Mouse (Mus musculus): ENCODE results near the gene Olfr1202. TPM values are rescaled to one million over a fixed set of nuclear protein-coding genes. Genes with fewer than 3 reads are reported as not detected.

Gene Olfr1202
- polyA plus RNA-seq (2016; fragmentation: Nextera tagmentation; extraction: Ambion mirVana), result not detected in 2 replicates

DNA sequence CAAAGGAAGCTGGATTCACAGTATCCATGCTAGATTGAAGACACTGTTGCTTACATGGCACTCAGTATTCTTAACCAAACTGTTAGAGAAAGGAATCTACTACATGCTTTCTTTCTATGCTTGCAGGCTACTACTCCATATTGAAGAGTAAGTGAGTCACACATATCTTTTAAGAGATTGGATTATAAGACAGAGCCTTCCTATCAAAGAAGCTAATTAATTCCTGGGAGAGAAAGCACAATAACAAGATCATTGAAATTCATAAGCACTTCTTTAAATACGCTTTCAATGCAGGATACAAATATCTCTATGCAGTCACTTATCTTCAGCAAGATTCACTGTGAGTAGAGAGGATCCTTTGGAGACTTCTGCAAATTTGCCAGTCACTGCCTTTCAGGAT lies at the start of gene Olfr1202:
Gene Olfr1202 (plus strand): TSS at position 301 of the 400 bp plus-strand sequence.
- 95% methylated on average over 1 of the region's 1 CpGs for WGBS
- Histone ChIP-seq H3K4me1 (no peaks in the 10 kb centered on the region), H3K36me3 (no peaks in the 10 kb centered on the region), H3K4me2 (replicated peaks) (no peak within 1 kb of the TSS), H3K9me3 (replicated peaks) (no peaks in the 10 kb centered on the region), H3K27me3 (no peaks in the 10 kb centered on the region), H3K4me3 (no peak within 1 kb of the TSS), H3K27ac (no peak within 1 kb of the TSS), H3K9ac (no peak within 1 kb of the TSS)
- ATAC-seq (ENCODE audit: low FRiP score), result no peak

DNA sequence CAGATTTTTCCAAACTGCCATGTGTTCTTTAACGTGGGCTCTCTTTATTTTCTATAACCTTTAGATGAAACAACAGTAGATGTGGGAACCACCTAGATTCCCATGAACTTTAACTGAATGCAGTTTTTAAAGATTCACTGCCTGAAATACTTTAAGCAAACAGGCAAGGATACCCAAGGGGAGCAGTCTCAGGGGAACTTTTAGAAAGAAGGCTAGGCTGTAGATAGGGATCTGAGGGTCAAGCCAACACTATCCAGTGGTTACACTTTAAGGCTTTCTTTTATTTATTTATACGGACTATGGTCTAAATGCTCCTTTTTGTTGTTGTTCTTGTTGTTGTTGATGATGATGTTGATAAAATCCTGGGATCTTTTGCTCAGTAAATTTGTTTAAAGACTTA lies 43.9 kb upstream of the Olfr1202 start, which contains the start of gene Olfr1200:
Gene Olfr1200 (minus strand): TSS at position 101 of the 400 bp plus-strand sequence.
- 81% methylated on average over 2 of the region's 2 CpGs for WGBS
- H3K9me3 ChIP-seq (replicated peaks), result no peaks in the 10 kb centered on the region
- no peaks in the 10 kb centered on the region for H3K4me1 ChIP-seq
- no peaks in the 10 kb centered on the region for H3K27me3 ChIP-seq
- no peaks in the 10 kb centered on the region for H3K36me3 ChIP-seq
- ATAC-seq (ENCODE audit: low FRiP score), result no peak
- H3K4me2 ChIP-seq (replicated peaks), result no peak within 1 kb of the TSS
- H3K9ac ChIP-seq, result no peak within 1 kb of the TSS
- no peak within 1 kb of the TSS for H3K4me3 ChIP-seq
- H3K27ac ChIP-seq, result no peak within 1 kb of the TSS

DNA sequence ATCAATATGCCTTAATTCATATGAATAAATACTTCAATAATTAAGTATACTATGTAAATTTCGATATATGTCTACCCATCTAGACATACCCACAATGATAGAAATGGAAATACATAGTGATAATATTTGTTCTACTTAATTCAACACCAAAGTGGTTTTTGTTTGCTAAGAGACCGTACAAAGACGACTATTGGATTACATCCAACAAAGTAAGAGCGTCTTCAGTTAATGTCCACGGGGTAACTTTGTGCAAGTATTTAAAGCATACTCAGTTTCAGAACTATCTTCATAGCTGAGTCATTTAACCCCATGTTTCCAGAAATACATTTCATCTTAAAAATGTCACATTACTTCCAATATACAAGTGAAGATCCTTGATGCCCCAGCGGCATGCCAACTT lies 21.6 kb upstream of the Olfr1202 start, which contains the start of gene Olfr1201:
Gene Olfr1201 (plus strand): TSS at position 301 of the 400 bp plus-strand sequence.
- Histone ChIP-seq H3K9me3 (replicated peaks) (no peaks in the 10 kb centered on the region), H3K4me1 (no peaks in the 10 kb centered on the region), H3K9ac (no peak within 1 kb of the TSS), H3K27ac (no peak within 1 kb of the TSS), H3K27me3 (no peaks in the 10 kb centered on the region), H3K4me2 (replicated peaks) (no peak within 1 kb of the TSS), H3K36me3 (no peaks in the 10 kb centered on the region), H3K4me3 (no peak within 1 kb of the TSS)
- ATAC-seq (ENCODE audit: low FRiP score), result no peak
- 90% methylated on average over 6 of the region's 6 CpGs for WGBS

- Histone ChIP-seq H3K9me3 (replicated peaks) (no peaks in the 10 kb centered on the region), H3K4me2 (replicated peaks) (no peak within 1 kb of the TSS), H3K27me3 (no peaks in the 10 kb centered on the region), H3K9ac (no peak within 1 kb of the TSS), H3K27ac (no peak within 1 kb of the TSS), H3K4me1 (no peaks in the 10 kb centered on the region), H3K36me3 (no peaks in the 10 kb centered on the region), H3K4me3 (no peak within 1 kb of the TSS)
- no peak for ATAC-seq (ENCODE audit: low FRiP score)
- WGBS, result 87% methylated on average over 2 of the region's 2 CpGs
Measured at GRCm38 (mm10) chr2:88829437-88829836, 15.1 kb downstream of the Olfr1202 start, which contains the start of gene Olfr1205. Olfr1205 (plus strand) TSS chr2:88829737.

GRCm38 (mm10) chr2:88838477-88838876 lies 24.2 kb downstream of the Olfr1202 start:
- Histone ChIP-seq H3K27ac (no peak overlapping the region), H3K27me3 (no peaks in the 10 kb centered on the region), H3K9ac (no peak overlapping the region), H3K4me3 (no peak overlapping the region), H3K4me2 (replicated peaks) (no peak overlapping the region), H3K36me3 (no peaks in the 10 kb centered on the region), H3K9me3 (replicated peaks) (no peaks in the 10 kb centered on the region), H3K4me1 (no peaks in the 10 kb centered on the region)
- 62% methylated on average over 2 of the region's 2 CpGs for whole genome bisulfite sequencing
- no peak for ATAC-seq (ENCODE audit: low FRiP score)

GRCm38 (mm10) chr2:88848992-88849391 lies 34.7 kb downstream of the Olfr1202 start, which contains the start of gene Olfr1204:
Olfr1204 (plus strand) TSS chr2:88849292.
- H3K9me3 ChIP-seq (replicated peaks), result no peaks in the 10 kb centered on the region
- H3K27me3 ChIP-seq, result no peaks in the 10 kb centered on the region
- ATAC-seq (ENCODE audit: low FRiP score), result no peak
- H3K4me3 ChIP-seq, result no peak within 1 kb of the TSS
- H3K9ac ChIP-seq, result no peak within 1 kb of the TSS
- no peak within 1 kb of the TSS for H3K27ac ChIP-seq
- 90% methylated on average over 1 of the region's 1 CpGs for WGBS
- H3K36me3 ChIP-seq, result no peaks in the 10 kb centered on the region
- H3K4me1 ChIP-seq, result no peaks in the 10 kb centered on the region
- no peak within 1 kb of the TSS for H3K4me2 ChIP-seq (replicated peaks)

- no peaks in the 10 kb centered on the region for H3K27me3 ChIP-seq
- no peak within 1 kb of the TSS for H3K9ac ChIP-seq
- no peaks in the 10 kb centered on the region for H3K4me1 ChIP-seq
- no peak within 1 kb of the TSS for H3K27ac ChIP-seq
- no peaks in the 10 kb centered on the region for H3K36me3 ChIP-seq
- WGBS, result 86% methylated on average over 2 of the region's 2 CpGs
- H3K4me2 ChIP-seq (replicated peaks), result no peak within 1 kb of the TSS
- no peak within 1 kb of the TSS for H3K4me3 ChIP-seq
- ATAC-seq (ENCODE audit: low FRiP score), result no peak
- no peaks in the 10 kb centered on the region for H3K9me3 ChIP-seq (replicated peaks)
Measured at GRCm38 (mm10) chr2:88862931-88863330, 48.6 kb downstream of the Olfr1202 start, which contains the start of gene Olfr1206. Olfr1206 (plus strand) TSS chr2:88863231.

Other genes with a start within 250 kb of the Olfr1202 start
- gene Olfr1189, start 228.0 kb upstream of the Olfr1202 start, polyA plus RNA-seq (2016; fragmentation: Nextera tagmentation; extraction: Ambion mirVana), result not detected in 2 replicates
- gene Olfr1191-ps1, start 174.0 kb upstream of the Olfr1202 start, polyA plus RNA-seq (2016; fragmentation: Nextera tagmentation; extraction: Ambion mirVana), result not detected in 2 replicates
- gene Olfr1192-ps1, start 166.0 kb upstream of the Olfr1202 start, polyA plus RNA-seq (2016; fragmentation: Nextera tagmentation; extraction: Ambion mirVana), result not detected in 2 replicates
- not detected in 2 replicates for gene Olfr1193, start 138.9 kb upstream of the Olfr1202 start, polyA plus RNA-seq (2016; fragmentation: Nextera tagmentation; extraction: Ambion mirVana)
- not detected in 2 replicates for gene Olfr1195, start 125.3 kb upstream of the Olfr1202 start, polyA plus RNA-seq (2016; fragmentation: Nextera tagmentation; extraction: Ambion mirVana)
- not detected in 2 replicates for gene Olfr1196, start 109.9 kb upstream of the Olfr1202 start, polyA plus RNA-seq (2016; fragmentation: Nextera tagmentation; extraction: Ambion mirVana)
- not detected in 2 replicates for gene Olfr1197, start 82.1 kb upstream of the Olfr1202 start, polyA plus RNA-seq (2016; fragmentation: Nextera tagmentation; extraction: Ambion mirVana)
- not detected in 2 replicates for gene Olfr1198, start 63.1 kb upstream of the Olfr1202 start, polyA plus RNA-seq (2016; fragmentation: Nextera tagmentation; extraction: Ambion mirVana)
- not detected in 2 replicates for gene Olfr1199, start 54.0 kb upstream of the Olfr1202 start, polyA plus RNA-seq (2016; fragmentation: Nextera tagmentation; extraction: Ambion mirVana)
- not detected in 2 replicates for gene Olfr1200, start 44.0 kb upstream of the Olfr1202 start, polyA plus RNA-seq (2016; fragmentation: Nextera tagmentation; extraction: Ambion mirVana)
- not detected in 2 replicates for gene Olfr1201, start 21.5 kb upstream of the Olfr1202 start, polyA plus RNA-seq (2016; fragmentation: Nextera tagmentation; extraction: Ambion mirVana)
- gene Olfr1205, start 15.2 kb downstream of the Olfr1202 start, polyA plus RNA-seq (2016; fragmentation: Nextera tagmentation; extraction: Ambion mirVana), result not detected in 2 replicates
- not detected in 2 replicates for gene Olfr1204, start 34.8 kb downstream of the Olfr1202 start, polyA plus RNA-seq (2016; fragmentation: Nextera tagmentation; extraction: Ambion mirVana)
- not detected in 2 replicates for gene Olfr1206, start 48.7 kb downstream of the Olfr1202 start, polyA plus RNA-seq (2016; fragmentation: Nextera tagmentation; extraction: Ambion mirVana)
- not detected in 2 replicates for gene Olfr1208, start 87.8 kb downstream of the Olfr1202 start, polyA plus RNA-seq (2016; fragmentation: Nextera tagmentation; extraction: Ambion mirVana)
- gene Olfr1209, start 100.7 kb downstream of the Olfr1202 start, polyA plus RNA-seq (2016; fragmentation: Nextera tagmentation; extraction: Ambion mirVana), result not detected in 2 replicates
- gene Olfr1211, start 123.6 kb downstream of the Olfr1202 start, polyA plus RNA-seq (2016; fragmentation: Nextera tagmentation; extraction: Ambion mirVana), result not detected in 2 replicates
- gene Olfr1212, start 139.5 kb downstream of the Olfr1202 start, polyA plus RNA-seq (2016; fragmentation: Nextera tagmentation; extraction: Ambion mirVana), result not detected in 2 replicates
- gene Gm13762, start 165.8 kb downstream of the Olfr1202 start, polyA plus RNA-seq (2016; fragmentation: Nextera tagmentation; extraction: Ambion mirVana), result not detected in 2 replicates
- not detected in 2 replicates for gene Olfr1214, start 178.2 kb downstream of the Olfr1202 start, polyA plus RNA-seq (2016; fragmentation: Nextera tagmentation; extraction: Ambion mirVana)
- gene Olfr1215, start 192.5 kb downstream of the Olfr1202 start, polyA plus RNA-seq (2016; fragmentation: Nextera tagmentation; extraction: Ambion mirVana), result not detected in 2 replicates
- not detected in 2 replicates for gene Olfr1216, start 203.8 kb downstream of the Olfr1202 start, polyA plus RNA-seq (2016; fragmentation: Nextera tagmentation; extraction: Ambion mirVana)
- gene Olfr1217, start 217.6 kb downstream of the Olfr1202 start, polyA plus RNA-seq (2016; fragmentation: Nextera tagmentation; extraction: Ambion mirVana), result not detected in 2 replicates
- gene Olfr1218, start 246.7 kb downstream of the Olfr1202 start, polyA plus RNA-seq (2016; fragmentation: Nextera tagmentation; extraction: Ambion mirVana), result not detected in 2 replicates